Mouse (Mus musculus): Measurements from ENCODE around the gene Il1rl2. TPM values are rescaled to one million over a fixed set of nuclear protein-coding genes. Genes with fewer than 3 reads are reported as not detected.

Il1rl2 gene
- total RNA-seq, 1 experiment from 2014 or later, result 0.70 TPM

DNA sequence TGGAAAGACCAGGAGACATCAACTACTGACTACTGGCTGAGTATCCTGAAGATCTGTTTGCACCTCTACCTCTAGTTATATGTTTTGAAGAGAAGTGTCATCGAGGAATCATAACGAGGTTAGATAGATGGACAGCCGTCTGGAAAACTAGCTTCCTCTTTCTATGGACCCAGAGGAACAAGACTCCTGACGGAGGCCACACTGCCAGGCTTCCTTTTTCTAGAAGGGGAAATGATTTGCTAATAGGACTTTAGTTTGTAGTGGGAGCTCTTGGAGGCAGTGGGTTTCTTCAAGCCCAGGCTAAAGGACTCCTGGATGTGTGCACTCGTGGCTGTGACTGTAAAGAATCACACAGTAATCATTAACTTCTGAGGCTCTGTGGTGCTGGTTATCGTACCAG lies 2.6 kb upstream of the Il1rl2 start:
- 0 out of 2 replicates have a peak, but pooled peaks have one; percentile 24 for ATAC-seq (ENCODE audit: extremely low read depth, insufficient number of reproducible peaks, low FRiP score, poor library complexity, severe bottlenecking)

DNA sequence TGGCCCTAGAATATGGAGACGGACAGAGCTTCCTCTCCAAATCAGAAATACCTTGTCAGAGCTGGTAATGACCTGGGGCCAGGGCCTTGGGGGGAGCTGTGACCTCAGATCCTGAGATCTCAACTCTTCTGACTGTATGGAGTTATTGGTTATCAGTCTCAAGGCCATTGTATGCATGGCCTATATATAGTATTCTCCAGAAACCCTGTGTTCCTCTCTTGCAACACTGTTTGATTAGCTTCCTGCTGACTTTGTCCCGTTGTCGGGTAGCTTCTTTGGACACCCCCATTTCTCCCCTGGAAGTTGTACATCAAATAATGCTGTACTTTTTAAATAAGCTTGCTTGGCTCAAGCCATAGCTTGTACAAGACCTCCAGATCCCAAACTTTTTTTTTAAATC lies 1.9 kb upstream of the Il1rl2 start:
- no peak for ATAC-seq (ENCODE audit: extremely low read depth, insufficient number of reproducible peaks, low FRiP score, poor library complexity, severe bottlenecking)

DNA sequence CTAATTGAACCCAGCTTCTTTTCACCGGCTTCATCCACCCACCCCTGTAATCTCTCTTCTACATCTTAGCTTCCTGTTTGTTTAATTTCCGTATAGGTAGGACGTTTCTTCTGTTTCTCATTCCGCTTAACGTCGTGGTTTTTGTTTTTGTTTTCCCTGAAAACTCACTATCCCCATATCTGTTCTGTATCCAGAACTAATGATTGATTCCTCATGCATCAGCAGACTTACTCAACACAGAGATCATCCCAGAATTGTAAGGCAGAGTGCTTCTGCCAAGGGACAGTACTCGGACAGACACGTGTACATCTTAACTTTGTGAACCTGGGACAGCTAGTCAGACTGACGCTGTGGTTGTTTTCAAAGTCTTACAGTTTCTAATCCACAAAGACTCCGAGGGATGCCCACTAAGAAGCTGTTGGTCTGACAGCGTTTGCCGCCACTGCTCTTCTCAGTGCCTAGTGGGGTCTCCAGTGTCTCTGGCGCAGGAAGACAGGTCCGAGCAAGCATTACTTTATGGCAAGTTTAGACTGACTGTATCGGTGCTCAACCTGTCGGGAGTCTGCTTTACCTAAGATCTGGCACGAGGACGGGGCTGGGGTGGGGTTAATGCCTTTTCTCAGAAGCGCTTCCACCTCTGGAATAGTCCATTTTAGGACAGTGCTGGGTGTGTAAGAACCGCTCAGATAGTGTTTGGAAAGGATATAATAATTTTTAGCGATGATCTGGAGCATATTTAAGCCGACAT lies 719 bp downstream of the Il1rl2 start:
- no peak for ATAC-seq (ENCODE audit: extremely low read depth, insufficient number of reproducible peaks, low FRiP score, poor library complexity, severe bottlenecking)

- ATAC-seq (ENCODE audit: extremely low read depth, insufficient number of reproducible peaks, low FRiP score, poor library complexity, severe bottlenecking), result no peak
Measured at GRCm38 (mm10) chr1:40325711-40326327, 1.4 kb downstream of the Il1rl2 start.

DNA sequence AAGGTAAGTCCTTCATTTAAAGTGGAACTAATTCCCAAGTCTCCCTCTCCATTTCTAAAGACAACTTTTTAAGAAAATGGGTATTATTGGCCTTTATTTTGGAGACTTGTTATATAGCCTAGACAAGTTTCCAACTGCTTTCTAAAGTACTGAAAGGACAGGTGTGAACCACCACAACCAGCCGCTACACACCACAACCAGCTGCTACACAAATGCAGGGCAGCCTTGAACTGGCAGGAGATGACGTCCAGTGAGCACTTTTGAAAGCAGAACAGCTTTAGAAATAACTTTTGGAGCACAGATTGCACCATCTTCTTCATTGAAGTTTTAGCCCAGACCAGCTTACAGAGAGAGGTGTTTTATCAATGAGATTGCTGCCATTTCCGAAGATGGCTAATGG lies 3.2 kb downstream of the Il1rl2 start:
- ATAC-seq (ENCODE audit: extremely low read depth, insufficient number of reproducible peaks, low FRiP score, poor library complexity, severe bottlenecking), result no peak

- ATAC-seq (ENCODE audit: extremely low read depth, insufficient number of reproducible peaks, low FRiP score, poor library complexity, severe bottlenecking), result no peak
Measured at GRCm38 (mm10) chr1:40329526-40329925, 5.1 kb downstream of the Il1rl2 start.

DNA sequence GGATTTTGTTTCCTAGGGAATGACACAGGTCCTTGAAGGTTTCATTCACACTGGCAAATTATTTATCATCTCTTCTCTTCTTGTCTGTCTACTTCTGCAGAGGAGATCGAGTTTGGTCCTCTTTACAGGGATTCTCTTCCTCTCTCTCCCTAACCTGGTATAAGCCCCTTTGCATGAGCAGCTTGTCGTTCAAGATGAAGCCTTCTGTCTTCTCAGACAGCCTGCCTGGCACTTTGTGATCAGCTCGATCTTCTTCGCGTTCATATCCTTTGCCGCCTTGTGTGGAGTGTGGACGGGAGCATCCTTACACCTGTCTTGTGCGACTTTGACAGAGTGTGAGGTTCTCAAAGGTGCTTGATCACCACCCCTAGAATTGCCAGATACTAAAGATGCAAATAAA lies 5.8 kb downstream of the Il1rl2 start:
- ATAC-seq (ENCODE audit: extremely low read depth, insufficient number of reproducible peaks, low FRiP score, poor library complexity, severe bottlenecking), result no peak

DNA sequence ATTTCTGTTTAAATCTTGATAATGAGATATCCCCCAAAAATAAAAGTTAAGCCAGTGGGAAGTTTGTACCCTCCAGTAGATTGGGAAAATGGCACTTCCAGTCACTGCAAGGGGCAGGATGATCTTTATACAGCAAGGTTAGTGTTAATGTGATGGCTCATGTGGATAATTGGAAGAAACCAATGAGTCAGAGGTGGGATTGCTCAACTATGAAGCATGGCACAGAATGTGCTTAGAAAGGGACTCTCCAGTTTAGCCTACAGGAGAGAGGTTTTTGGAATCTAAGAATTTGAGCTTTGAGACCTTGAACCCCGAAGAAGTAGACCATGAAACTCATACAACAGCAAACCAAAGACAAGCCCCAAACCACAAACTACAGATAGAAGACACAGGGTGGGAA lies 14.9 kb downstream of the Il1rl2 start:
- ATAC-seq (ENCODE audit: extremely low read depth, insufficient number of reproducible peaks, low FRiP score, poor library complexity, severe bottlenecking), result no peak

- no peak for ATAC-seq (ENCODE audit: extremely low read depth, insufficient number of reproducible peaks, low FRiP score, poor library complexity, severe bottlenecking)
Measured at GRCm38 (mm10) chr1:40340102-40340501, 15.7 kb downstream of the Il1rl2 start.

DNA sequence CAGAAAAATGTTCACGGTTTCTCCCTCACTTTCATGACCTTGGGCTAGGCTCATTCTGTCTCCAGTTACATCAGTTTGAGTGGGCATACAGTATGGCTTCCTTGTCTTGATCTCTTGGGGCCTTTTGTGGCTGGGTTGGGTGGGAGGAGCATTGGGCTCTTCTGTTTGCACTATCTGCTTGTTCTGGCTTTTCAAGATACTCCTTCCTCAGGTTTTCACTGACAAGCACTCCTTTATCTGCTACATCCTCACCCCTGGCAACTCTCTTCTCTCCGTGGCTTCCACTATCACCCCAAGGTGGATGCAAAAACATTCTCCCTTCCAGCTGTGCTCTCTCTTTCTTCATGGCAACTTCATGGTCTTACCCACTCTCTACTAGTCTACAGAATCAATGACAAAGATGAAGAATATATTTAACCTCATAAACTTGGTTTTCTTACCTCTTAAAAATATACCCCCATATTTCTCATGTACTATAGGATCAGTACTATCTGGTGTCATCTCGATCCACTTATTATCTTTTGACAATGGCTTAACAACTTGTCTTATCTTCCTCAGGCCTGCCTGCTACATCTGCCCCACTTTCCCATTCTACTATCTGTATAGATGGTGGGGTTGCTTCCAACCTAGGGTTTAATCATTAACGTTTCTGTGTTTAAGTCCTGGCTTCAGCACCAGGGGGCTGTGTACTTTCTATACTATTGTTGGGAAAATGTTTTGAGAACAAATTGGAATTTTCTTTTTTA lies 27.9 kb downstream of the Il1rl2 start:
- ATAC-seq (ENCODE audit: extremely low read depth, insufficient number of reproducible peaks, low FRiP score, poor library complexity, severe bottlenecking), result no peak

DNA sequence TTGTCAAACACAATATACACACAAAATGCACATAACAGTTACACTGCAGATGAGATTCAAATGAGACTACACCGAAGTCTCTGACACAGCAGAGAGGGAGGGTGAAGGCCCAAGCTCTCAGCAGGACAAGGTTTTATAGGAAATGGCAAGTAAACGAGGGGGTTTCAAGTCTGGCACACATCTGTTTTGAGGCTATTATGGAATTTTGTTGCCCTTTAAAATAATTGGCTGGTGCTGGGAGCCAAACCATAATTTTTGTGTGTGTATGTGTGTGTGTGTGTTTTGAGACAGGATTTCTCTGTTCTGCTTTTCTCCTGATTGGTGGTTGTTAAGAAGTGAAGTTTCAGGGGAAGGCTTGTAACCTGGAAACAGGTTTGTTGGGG lies 28.5 kb downstream of the Il1rl2 start:
- no peak for ATAC-seq (ENCODE audit: extremely low read depth, insufficient number of reproducible peaks, low FRiP score, poor library complexity, severe bottlenecking)

DNA sequence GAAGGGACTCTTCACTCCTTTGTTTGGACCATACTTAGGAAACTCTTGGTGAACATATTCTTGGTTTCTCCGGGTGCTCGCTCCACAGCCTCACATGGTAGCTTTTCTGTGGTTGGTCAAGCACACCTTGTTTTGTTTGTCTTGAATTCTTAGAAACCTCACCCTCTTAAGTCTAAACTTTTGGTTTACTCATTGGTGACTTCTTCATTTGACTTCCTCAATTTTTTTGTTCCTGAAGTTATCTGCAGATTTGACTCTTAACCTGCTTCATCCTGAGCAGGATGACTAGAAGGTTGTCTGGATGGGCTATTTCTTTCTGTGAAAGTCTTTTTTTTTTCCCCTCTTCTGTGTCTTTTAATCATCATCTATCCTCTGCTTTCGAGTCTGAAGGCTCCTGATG lies 30.3 kb downstream of the Il1rl2 start:
- 0 out of 2 replicates have a peak, but pooled peaks have one; percentile 14 for ATAC-seq (ENCODE audit: extremely low read depth, insufficient number of reproducible peaks, low FRiP score, poor library complexity, severe bottlenecking)

GRCm38 (mm10) chr1:40355431-40355843 lies 31.0 kb downstream of the Il1rl2 start:
- no peak for ATAC-seq (ENCODE audit: extremely low read depth, insufficient number of reproducible peaks, low FRiP score, poor library complexity, severe bottlenecking)

GRCm38 (mm10) chr1:40355904-40356521 lies 31.6 kb downstream of the Il1rl2 start:
- peak; percentile 69 for ATAC-seq (ENCODE audit: extremely low read depth, insufficient number of reproducible peaks, low FRiP score, poor library complexity, severe bottlenecking)

DNA sequence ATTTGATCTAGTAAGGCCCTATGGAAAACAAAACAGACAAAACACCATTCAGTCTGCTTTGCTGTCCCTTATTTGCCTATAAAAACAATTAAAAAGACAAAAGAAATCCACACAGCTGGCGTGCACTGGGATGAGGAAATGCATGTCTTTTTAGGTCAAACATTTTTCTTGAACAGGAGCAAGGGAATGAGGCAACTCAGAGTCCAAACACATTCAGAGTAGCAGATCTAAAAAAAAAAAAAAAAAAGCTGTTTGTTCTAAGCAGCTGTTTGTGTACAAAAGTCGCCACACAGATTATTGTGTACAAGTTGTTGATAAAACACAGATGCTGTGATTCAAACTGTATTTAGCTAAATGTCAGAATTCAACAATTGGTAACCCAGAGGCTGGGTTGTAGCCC lies 33.5 kb downstream of the Il1rl2 start:
- ATAC-seq (ENCODE audit: extremely low read depth, insufficient number of reproducible peaks, low FRiP score, poor library complexity, severe bottlenecking), result no peak

- no peak for ATAC-seq (ENCODE audit: extremely low read depth, insufficient number of reproducible peaks, low FRiP score, poor library complexity, severe bottlenecking)
Measured at GRCm38 (mm10) chr1:40358351-40358750, 33.9 kb downstream of the Il1rl2 start.

DNA sequence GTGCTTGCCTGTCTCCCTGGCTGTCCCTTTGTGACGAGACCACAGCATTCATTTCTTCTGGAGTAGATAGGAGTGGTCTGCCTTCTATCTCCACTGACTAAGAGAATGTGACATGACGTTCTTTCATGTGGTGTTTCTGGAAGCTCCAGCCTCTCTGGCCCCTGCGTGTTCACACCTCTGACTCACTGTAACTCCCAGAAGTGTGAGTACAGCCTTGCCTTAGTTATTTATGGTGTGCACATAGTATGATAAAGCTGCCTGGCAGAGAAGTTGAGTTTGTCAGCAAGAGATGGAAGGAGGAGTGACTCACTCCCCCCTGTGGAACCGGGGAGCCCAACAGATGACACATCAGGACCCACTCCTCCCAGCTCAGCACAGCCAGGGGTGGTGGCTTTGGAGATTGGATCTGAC lies 34.4 kb downstream of the Il1rl2 start:
- ATAC-seq (ENCODE audit: extremely low read depth, insufficient number of reproducible peaks, low FRiP score, poor library complexity, severe bottlenecking), result no peak

GRCm38 (mm10) chr1:40359731-40360130 lies 35.3 kb downstream of the Il1rl2 start:
- ATAC-seq (ENCODE audit: extremely low read depth, insufficient number of reproducible peaks, low FRiP score, poor library complexity, severe bottlenecking), result no peak

DNA sequence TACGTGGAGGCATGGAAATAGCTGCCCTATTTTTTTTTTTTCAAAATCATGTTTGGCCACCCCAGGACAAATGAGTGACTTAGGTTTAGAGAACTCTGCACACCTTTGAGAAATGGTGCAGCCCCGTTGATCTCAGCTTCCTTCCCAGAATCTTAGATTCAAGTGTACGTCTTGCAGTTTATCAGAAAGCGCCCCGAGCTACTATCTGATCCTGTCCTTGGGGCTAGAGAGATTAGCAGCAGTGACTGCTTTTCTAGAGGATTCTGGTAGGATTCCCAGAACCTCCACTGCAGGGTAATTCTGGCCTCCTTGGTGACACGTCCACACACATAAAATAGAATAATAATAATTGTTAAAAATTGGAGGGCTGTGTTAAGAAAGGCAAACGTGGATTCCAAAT lies 36.6 kb downstream of the Il1rl2 start:
- ATAC-seq (ENCODE audit: extremely low read depth, insufficient number of reproducible peaks, low FRiP score, poor library complexity, severe bottlenecking), result no peak

DNA sequence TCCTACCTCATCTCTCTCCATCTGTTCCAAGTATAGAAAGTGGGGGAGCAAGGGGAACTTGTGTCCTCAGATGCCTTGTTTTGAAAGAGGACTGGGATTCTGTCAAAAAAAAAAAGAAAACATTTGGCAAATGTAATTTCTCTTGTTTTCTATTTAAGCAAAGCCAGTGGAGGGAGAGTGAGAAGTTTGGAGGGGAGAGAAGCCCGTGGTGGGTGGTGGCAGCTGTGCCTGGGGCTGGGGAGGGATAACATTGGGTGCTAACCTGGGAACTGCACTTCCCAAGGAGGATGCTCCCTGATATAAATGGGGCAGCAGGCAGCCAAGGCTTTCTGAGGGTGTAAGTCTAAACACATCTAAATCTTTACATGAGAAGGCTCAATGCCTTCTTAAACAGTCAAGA lies 37.2 kb downstream of the Il1rl2 start:
- no peak for ATAC-seq (ENCODE audit: extremely low read depth, insufficient number of reproducible peaks, low FRiP score, poor library complexity, severe bottlenecking)
